ENCODE assay signal across 8 mouse cellular contexts in genomic region chr12:86023081-86023871, GRCm38 (mm10). TPM values are rescaled to one million over a fixed set of nuclear protein-coding genes. Genes with fewer than 3 reads are reported as not detected.
DNase-seq lines count a peak whose midpoint lies in the region; ATAC-seq and TF ChIP-seq lines count a peak whose summit lies in the region.
"Had no signal": no experiment of that assay in that cellular context is flagged by ENCODE, and none has a peak within 500 bp of the region (broad histone marks: within the 10 kb centered on the region; RNA-seq: fewer than 3 reads in every experiment).

No protein-coding gene starts in this region.

- WGBS in intestine, embryonic 16.5 days, result 61% methylated on average over 4 of the region's 4 CpGs
- WGBS in midbrain, embryonic 16.5 days, result 83% methylated on average over 4 of the region's 4 CpGs

- no peak overlapping the region for H3K27ac ChIP-seq in intestine, embryonic 16.5 days (ENCODE audit: low read length)
- no peak overlapping the region for H3K27ac ChIP-seq in midbrain, embryonic 16.5 days (ENCODE audit: low read length)
- H3K27ac ChIP-seq: liver, embryonic 13.5 days had no signal

- no peak overlapping the region for H3K4me2 ChIP-seq in intestine, embryonic 16.5 days (ENCODE audit: low read depth, low read length)
- no peak overlapping the region for H3K4me2 ChIP-seq in midbrain, embryonic 16.5 days (ENCODE audit: low read length)
- H3K4me2 ChIP-seq: liver, embryonic 13.5 days had no signal

- TF ChIP-seq POLR2A in brain, embryonic 14.5 days (IDR thresholded peaks at IDR 0.05; ENCODE audit: borderline replicate concordance, extremely low read depth, insufficient read depth, insufficient read length, poor library complexity, severe bottlenecking), result no peak

- no peak for TF ChIP-seq CTCF in brain, embryonic 14.5 days (IDR thresholded peaks at IDR 0.05; ENCODE audit: borderline replicate concordance, extremely low read depth, insufficient read depth, insufficient read length)

- no peak overlapping the region for H3K9ac ChIP-seq in intestine, embryonic 16.5 days (ENCODE audit: low read depth, low read length)
- H3K9ac ChIP-seq in midbrain, embryonic 16.5 days (ENCODE audit: low read depth, low read length), result no peak overlapping the region
- H3K9ac ChIP-seq: liver, embryonic 13.5 days had no signal

- no peaks in the 10 kb centered on the region for H3K9me3 ChIP-seq in intestine, embryonic 16.5 days (ENCODE audit: control insufficient read depth, low read length)
- no peaks in the 10 kb centered on the region for H3K9me3 ChIP-seq in midbrain, embryonic 16.5 days (replicated peaks; ENCODE audit: control insufficient read depth, low read length, poor library complexity, severe bottlenecking)
- H3K9me3 ChIP-seq: liver, embryonic 13.5 days had no signal

- DNase-seq in kidney, adult 11 months, result peak; percentile 10
- no peak for DNase-seq in kidney, adult 18-20 months
- peak; percentile 48 for DNase-seq in brain, embryonic 14.5 days (ENCODE audit: low read depth)
- peak; percentile 68 for DNase-seq in lung, postnatal 25 days (ENCODE audit: low spot score)
- no peak for DNase-seq in spleen, postnatal 10 days (ENCODE audit: low spot score in 2 of 2)
- DNase-seq: liver, embryonic 13.5 days had no signal

- no peaks in the 10 kb centered on the region for H3K36me3 ChIP-seq in intestine, embryonic 16.5 days (ENCODE audit: control insufficient read depth, insufficient read depth, low read length)
- H3K36me3 ChIP-seq in midbrain, embryonic 16.5 days (ENCODE audit: control insufficient read depth, insufficient read depth, low read length), result no peaks in the 10 kb centered on the region
- H3K36me3 ChIP-seq: liver, embryonic 13.5 days had no signal

- peak; percentile 31; the same call in 1 of the 2 replicates for ATAC-seq in intestine, embryonic 16.5 days
- ATAC-seq in midbrain, embryonic 16.5 days, result no peak

- H3K4me3 ChIP-seq in intestine, embryonic 16.5 days (ENCODE audit: low read length), result no peak overlapping the region
- H3K4me3 ChIP-seq in midbrain, embryonic 16.5 days (ENCODE audit: low read depth, low read length), result no peak overlapping the region
- H3K4me3 ChIP-seq: liver, embryonic 13.5 days had no signal

- H3K27me3 ChIP-seq in intestine, embryonic 16.5 days (replicated peaks; ENCODE audit: control insufficient read depth, insufficient read depth, low read length), result no peaks in the 10 kb centered on the region
- H3K27me3 ChIP-seq in midbrain, embryonic 16.5 days (ENCODE audit: control insufficient read depth, insufficient read depth, low read depth, low read length), result no peaks in the 10 kb centered on the region
- H3K27me3 ChIP-seq: liver, embryonic 13.5 days had no signal

- H3K4me1 ChIP-seq in intestine, embryonic 16.5 days (ENCODE audit: control insufficient read depth, insufficient read depth, low read length), result peaks cover 13% of the 10 kb centered on the region
- H3K4me1 ChIP-seq in midbrain, embryonic 16.5 days (ENCODE audit: control insufficient read depth, insufficient read depth, low read length), result no peaks in the 10 kb centered on the region

RNA-seq across cellular contexts. Expression of gene Tgfb3, which starts 55.6 kb away (rescaled TPM):
- polyA plus RNA-seq in brain, embryonic 14.5 days (2012; rRNA removed), result 6.6 and 7.3 TPM in 2 replicates
- polyA plus RNA-seq in intestine, embryonic 16.5 days (2015; fragmentation: Nextera tagmentation; extraction: Ambion mirVana), result 19.0 and 20.6 TPM in 2 replicates
- polyA plus RNA-seq in midbrain, embryonic 16.5 days (2015; fragmentation: Nextera tagmentation; extraction: Ambion mirVana), result 4.0 and 4.1 TPM in 2 replicates

RNA-seq across cellular contexts. Expression of gene Ift43, which starts 59.1 kb away (rescaled TPM):
- polyA plus RNA-seq in brain, embryonic 14.5 days (2012; rRNA removed), result 37.5 and 46.5 TPM in 2 replicates
- polyA plus RNA-seq in intestine, embryonic 16.5 days (2015; fragmentation: Nextera tagmentation; extraction: Ambion mirVana), result 65.0 and 66.7 TPM in 2 replicates
- 36.4 and 43.1 TPM in 2 replicates for polyA plus RNA-seq in midbrain, embryonic 16.5 days (2015; fragmentation: Nextera tagmentation; extraction: Ambion mirVana)

Comparison
In these comparisons a context has a peak if more than half of its experiments do, and no peak if none do; other contexts are left out.
1. DNase-seq: peak in kidney, adult 11 months (single experiment), brain, embryonic 14.5 days (single experiment) and lung, postnatal 25 days (single experiment); none in kidney, adult 18-20 months (single experiment) and spleen, postnatal 10 days (0 of 2).